Mouse (Mus musculus) heart, adult 9 months (tissue): Measurements from ENCODE around the gene Cdh16.
A peak's percentile ranks its signal among the peaks of the same experiment; 100 is the strongest.
"Not testable (repeated sequence)": the region's sequence is repeated elsewhere in the genome, so short reads cannot be mapped to it uniquely, and the experiment has no call there.

Experiments
- DNase-seq, 2 experiments: peaks; one replicate each; pipeline ENCODE4 v3.0.0; 2022; ENCODE audit warnings: low spot score in 2 of 2

Cdh16 gene

GRCm38 (mm10) chr8:104624161-104624560 is at the start of gene Cdh16:
Cdh16 (minus strand) TSS chr8:104624396.
- DNase-seq = no peak

GRCm38 (mm10) chr8:104655614-104656013 is 31.4 kb upstream of the Cdh16 start:
- no peak for DNase-seq

- DNase-seq = peak; percentile 56 to 72
Observed at GRCm38 (mm10) chr8:104654984-104655383, 30.8 kb upstream of the Cdh16 start.

DNA sequence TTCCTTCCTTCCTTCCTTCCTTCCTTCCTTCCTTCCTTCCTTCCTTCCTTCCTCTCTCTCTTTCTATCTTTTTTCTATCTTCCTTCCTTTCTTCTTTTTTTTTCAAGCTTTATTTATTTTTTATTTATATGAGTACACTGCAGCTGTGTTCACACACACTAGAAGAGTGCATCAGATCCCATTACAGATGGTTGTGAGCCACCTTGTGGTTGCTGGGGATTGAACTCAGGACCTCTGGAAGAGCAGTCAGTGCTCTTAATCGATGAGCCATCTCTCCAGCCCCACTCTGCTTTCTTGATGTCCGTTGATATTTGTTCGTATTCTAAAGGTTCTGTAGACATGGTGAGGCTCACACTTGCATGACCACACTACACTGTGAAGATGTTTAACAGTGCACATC is 20.0 kb upstream of the Cdh16 start:
- not testable (repeated sequence) for DNase-seq

GRCm38 (mm10) chr8:104642324-104642654 is 18.1 kb upstream of the Cdh16 start:
- no peak for DNase-seq

DNA sequence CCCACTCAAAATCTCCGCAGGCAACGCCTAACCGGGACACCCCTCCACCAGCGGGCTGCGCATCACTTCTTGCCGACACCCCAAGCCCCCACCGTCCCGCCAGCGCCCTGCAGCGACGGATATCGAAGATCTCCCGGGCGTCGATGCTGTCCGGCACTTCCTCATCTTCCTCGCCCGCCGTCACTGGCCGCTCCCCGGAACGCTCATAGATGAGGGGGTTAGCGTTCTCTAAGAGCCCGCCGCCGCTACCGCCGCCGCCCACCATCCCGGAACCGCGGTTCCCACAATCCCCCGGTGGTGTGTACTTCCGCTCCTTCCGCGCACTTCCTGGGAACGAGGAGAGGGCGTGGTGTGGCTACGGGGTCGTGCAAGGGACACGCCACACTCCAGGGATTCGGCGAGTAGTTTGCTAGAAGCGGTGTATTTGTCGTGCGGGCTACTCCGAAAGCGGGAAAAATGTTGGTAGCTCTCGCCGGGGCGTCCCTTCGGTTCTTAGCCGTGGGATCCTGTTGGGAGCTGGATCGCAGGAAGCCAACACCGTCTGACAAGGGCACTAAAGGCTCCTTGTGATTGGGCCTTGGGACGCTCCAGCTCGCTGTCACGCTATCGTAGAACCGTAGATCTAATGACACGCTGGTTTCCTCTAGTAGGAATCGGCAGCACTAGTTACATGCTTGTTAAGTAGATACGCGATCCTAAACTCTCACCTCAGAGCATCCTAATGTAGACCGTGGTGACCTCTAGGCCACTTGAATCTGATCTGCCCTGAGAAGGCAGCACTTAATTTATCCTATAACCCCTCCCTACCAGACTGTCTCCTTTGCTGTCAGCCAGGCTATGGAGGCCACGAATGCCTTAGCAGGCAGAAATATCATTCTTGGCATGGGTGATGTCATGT is 17.5 kb upstream of the Cdh16 start, which contains the start of gene Ciao2b:
Gene Ciao2b (minus strand): TSS at position 540 of the 898 bp plus-strand sequence.
- peak; percentile 85 to 88 for DNase-seq

GRCm38 (mm10) chr8:104640831-104641370 is 16.7 kb upstream of the Cdh16 start:
- DNase-seq = peak in 1 of 2 experiments; percentile 2

- peak in 1 of 2 experiments; percentile 0 for DNase-seq
Observed at GRCm38 (mm10) chr8:104640241-104640640, 16.0 kb upstream of the Cdh16 start.

DNA sequence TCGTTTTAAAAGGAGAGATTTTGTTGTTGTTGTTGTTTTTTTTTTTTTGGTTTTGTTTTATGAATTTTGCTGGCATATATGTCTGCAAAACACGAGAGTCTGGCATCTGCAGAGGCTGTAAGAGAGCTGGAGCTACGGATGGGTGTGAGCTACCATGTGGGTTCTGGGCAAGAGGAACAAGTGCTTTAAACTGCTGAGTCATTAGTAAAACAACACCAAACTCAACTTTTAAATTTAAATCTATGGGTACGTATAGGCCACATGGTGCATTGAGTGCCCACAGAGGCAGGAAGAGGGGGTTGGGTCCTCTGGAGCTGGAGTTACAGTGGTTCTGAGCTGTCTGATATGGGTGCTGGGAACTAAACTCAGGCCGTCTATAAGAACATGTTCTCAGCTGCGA is 13.8 kb upstream of the Cdh16 start:
- peak in 1 of 2 experiments; percentile 0 for DNase-seq

- peak; percentile 1 for DNase-seq
Observed at GRCm38 (mm10) chr8:104635004-104635710, 11.0 kb upstream of the Cdh16 start.

DNA sequence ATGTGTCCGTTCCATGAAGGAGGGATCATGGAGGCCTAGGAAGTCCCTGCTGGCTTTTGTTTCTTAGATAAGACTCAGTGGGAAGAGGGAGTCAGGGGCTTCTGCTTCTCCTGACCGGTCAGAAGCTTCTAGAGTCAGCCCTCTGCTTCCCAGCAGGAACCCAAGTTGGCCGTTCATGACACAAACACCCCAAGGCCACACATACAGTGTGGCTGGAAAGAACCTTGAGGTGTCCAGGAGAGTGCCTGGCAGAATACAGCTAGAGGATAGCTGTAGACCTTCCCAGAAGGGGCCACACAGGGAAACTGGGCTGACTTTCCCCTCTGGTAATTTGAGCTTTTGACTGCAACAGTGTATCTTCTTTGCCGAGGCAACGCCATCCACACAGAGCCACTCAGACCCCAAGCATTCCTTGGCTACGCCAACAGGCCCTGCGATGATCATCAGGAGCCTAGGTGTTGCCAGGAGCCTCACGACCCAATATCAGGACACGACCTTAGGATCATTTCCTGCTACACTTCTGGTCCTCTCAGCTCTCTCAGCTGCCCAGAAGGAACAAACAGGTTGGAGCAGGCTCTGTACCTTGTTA is 9.1 kb upstream of the Cdh16 start:
- DNase-seq = peak; percentile 65 to 69

GRCm38 (mm10) chr8:104632486-104632885 is 8.3 kb upstream of the Cdh16 start:
- no peak for DNase-seq

GRCm38 (mm10) chr8:104631975-104632374 is 7.8 kb upstream of the Cdh16 start:
- peak in 1 of 2 experiments; percentile 50 for DNase-seq

DNA sequence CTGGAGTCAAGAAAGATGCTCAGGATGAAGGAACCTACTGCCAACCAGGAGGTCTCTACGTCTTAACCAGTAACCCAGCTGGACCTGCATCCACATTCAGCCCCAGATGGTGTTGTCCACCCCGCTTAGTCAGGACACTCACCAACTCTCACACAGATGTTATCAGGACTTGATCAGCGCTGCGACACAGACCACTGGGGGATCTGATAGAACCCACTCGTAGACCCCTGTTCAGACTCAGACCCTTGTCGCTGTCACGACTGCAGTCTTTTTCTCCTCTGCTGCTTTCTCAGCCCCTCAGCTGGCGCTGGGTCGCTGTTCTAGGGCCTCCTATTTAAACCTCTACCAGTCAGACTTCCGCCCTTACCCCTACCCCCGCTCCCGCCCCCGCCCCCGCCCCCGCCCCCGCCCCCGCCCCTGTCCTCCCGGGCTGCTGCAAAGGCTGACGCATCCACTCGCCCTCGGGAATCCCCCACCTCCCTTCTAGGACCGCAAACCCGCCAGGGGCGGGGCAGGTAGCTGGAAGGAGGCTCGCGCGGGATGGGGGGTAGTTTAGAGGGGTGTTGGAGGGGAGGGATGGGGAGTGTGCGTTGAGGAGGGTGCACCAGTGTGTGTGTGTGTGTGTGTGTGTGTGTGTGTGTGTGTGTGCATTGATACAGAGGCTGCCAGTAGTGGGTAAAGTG is 6.9 kb upstream of the Cdh16 start, which contains the start of gene Rrad:
Gene Rrad (minus strand): TSS at position 347 of the 683 bp plus-strand sequence.
- peak; percentile 68 to 69 for DNase-seq

- DNase-seq = no peak
Observed at GRCm38 (mm10) chr8:104630574-104630973, 6.4 kb upstream of the Cdh16 start.

- DNase-seq = no peak
Observed at GRCm38 (mm10) chr8:104630111-104630479, 5.9 kb upstream of the Cdh16 start.

GRCm38 (mm10) chr8:104629306-104630110 is 5.3 kb upstream of the Cdh16 start:
- DNase-seq = peak; percentile 84 to 88

DNA sequence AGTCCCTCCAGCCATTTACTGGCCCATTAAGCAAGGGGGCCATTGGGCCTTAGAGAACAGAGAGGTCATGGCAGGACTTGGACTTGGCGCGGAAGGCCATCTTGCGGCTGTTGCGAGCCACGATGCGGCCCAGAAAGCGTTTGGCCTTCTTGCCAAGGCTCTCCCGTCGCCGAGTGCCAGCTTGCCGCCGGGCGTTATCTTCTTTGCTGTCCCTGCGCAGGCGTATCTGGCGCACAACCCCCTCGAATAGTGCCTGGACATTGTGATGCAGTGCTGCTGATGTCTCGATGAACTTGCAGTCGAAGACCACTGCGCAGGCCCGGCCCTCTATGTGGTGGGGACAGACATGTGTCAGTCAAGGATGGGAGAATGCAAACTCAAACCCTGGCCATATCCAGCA is 4.2 kb upstream of the Cdh16 start:
- no peak for DNase-seq

DNA sequence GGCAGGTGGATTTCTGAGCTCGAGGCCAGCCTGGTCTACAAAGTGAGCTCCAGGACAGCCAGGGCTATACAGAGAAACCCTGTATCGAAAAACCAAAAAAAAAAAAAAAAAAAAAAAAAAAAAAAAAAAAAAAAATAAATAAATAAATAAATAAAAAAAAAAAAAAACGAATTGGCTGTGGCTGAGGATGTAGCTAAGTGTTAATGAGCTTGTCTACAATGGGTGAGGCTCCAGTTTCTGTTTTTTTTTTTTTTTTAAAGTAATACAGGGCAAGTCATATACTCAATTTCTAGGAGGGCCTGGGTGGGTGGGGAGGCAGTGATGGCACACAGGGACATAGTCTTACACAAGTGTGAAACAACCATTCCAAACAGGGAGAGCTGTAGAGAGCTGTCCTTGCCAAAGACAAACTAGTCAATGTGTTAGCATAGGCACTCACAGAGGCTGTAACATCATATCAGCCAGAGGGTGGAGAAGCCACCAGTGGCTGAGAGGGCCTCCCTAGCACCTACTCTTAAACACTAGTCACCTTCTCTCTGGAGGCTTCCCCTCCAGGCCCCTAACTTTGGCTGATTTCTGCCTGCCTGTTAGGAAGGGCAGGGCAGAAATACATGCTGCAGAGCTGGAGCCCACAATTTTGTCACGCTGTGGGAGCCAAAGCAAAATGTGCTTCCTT is 3.0 kb upstream of the Cdh16 start:
- DNase-seq = no peak

DNA sequence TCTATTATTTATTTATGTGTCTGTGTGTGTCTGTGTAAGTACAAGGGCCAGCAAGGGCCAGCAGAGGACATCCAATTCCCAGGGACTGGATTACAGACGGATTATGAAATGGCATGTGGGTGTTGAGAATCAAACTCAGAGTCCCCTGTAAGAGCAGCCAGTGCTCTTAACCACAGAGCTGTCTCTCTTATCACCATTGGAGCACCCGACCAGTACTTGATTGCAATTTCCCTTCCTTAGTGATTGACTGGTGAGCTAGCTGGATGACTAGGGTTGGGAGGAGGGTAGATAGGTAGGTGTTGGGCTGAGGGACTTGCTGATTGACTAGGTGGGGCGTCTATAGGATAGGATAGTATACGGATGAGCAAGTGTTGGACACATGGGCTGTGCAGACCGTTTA is 3.4 kb downstream of the Cdh16 start:
- DNase-seq = no peak
